Mouse (Mus musculus): ENCODE results near the gene Nepro. TPM values are rescaled to one million over a fixed set of nuclear protein-coding genes. Genes with fewer than 3 reads are reported as not detected.

Nepro gene
- 3.9 and 5.0 TPM in 2 replicates for polyA plus RNA-seq (2012; rRNA removed)

DNA sequence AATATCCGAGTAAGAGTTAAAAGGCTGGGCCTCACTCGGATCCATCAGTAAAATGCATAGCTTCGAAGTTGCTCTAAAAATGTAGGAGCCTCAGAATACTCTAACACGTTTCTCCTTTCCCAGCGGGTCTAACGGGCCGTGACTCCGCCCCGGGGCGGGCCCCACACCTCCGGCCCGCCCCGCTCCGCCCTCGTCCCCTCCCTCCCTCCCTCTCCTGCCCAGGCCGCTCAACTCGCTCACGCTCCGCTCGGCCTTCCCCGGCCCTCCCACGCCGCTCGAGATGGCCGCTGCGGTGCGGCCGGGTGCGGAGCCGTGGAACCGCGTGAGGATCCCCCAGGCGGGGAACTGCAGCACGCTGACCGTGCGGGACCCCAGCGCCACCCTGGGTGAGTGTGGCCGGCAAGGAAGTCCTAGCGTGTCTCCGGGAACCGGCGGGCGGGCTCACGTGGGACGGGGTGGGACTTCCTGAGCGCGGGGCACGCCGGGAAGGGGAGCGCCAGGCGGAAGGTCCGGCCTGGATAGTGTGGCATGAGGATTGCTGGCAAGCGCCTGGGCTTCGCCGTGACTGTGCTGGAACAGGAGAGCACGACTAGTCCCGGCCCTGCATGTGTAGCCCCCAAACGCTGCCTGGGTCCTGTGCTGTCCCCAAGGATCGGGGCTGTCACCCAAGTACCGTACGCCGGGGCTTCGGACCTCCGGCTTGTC, at the start of gene Nepro:
Gene Nepro, plus strand, starts transcription at position 219 of the 705 bp plus-strand sequence.
- peak; percentile 94 to 99 for DNase-seq
- under 1% methylated on average over 59 of the region's 64 CpGs for WGBS

DNA sequence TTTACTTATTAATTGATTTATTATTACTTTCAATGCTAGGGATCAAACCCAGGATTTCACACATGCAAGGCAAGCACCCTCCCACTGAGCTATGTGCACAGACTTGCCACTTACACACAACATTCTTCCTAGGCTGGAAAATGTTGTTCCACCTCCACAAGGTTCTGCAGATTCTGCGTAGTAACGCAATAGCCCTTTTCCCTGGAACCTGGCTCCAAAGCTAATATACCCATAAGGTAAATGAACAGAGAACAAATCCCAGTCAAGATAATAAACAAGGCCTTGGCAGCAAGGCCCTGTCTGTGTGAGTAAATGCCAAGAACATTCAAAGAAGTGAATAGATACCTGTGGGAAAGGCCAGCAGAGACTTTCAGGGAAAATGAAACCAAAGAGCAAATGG, 47.7 kb upstream of the Nepro start:
- H3K4me1 ChIP-seq (ENCODE audit: control insufficient read depth, insufficient read depth, low read length) = peaks cover 4% of the 10 kb centered on the region; the same call in 1 of the 2 replicates
- H3K4me3 ChIP-seq (replicated peaks; ENCODE audit: insufficient read depth, low read depth, low read length) = no peak overlapping the region
- H3K27me3 ChIP-seq (ENCODE audit: control insufficient read depth, insufficient read depth, low read length) = no peaks in the 10 kb centered on the region
- TF ChIP-seq POLR2A (IDR thresholded peaks at IDR 0.05; ENCODE audit: borderline replicate concordance, insufficient read depth, low read length) = no peak
- no peak for TF ChIP-seq CTCF (IDR thresholded peaks at IDR 0.05; ENCODE audit: borderline replicate concordance, insufficient read depth, low read depth, low read length)
- no peak overlapping the region for H3K27ac ChIP-seq (ENCODE audit: insufficient read depth, low read length)
- no peak for DNase-seq
- WGBS = 95% methylated on average over 2 of the region's 2 CpGs

More for the DNA sequence above, at the start of gene Nepro:
- peak within 1 kb of the TSS; percentile 93 for H3K27ac ChIP-seq (ENCODE audit: insufficient read depth, low read length)
- no peaks in the 10 kb centered on the region for H3K27me3 ChIP-seq (ENCODE audit: control insufficient read depth, insufficient read depth, low read length)
- H3K4me3 ChIP-seq (replicated peaks; ENCODE audit: insufficient read depth, low read depth, low read length) = peak within 1 kb of the TSS; percentile 80
- H3K4me1 ChIP-seq (ENCODE audit: control insufficient read depth, insufficient read depth, low read length) = peaks cover 2% of the 10 kb centered on the region; the same call in 1 of the 2 replicates
- TF ChIP-seq CTCF (IDR thresholded peaks at IDR 0.05; ENCODE audit: borderline replicate concordance, insufficient read depth, low read depth, low read length) (no peak), POLR2A (IDR thresholded peaks at IDR 0.05; ENCODE audit: borderline replicate concordance, insufficient read depth, low read length) (peak; percentile 76; the same call in 1 of the 2 replicates)

DNA sequence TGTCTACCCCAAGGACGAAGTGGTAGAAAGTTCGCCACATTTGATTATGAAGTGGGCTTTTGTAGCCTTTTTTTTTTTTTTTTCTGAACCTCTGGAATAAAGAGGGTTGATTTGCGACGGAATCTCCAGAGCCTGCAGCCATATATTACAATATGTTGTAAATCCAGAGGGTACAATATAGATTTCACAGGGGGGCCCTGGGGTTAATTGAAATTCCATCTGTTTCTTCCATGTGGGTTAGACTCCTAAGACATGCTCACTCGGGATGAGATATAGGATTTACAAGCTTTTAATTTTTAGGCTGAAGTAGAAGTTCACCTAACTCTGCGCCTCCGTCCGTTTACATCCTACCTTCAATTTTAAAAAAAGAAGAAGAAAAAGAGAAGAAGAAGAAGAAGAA, 45.0 kb upstream of the Nepro start:
- H3K27ac ChIP-seq (ENCODE audit: insufficient read depth, low read length) = no peak overlapping the region
- H3K27me3 ChIP-seq (ENCODE audit: control insufficient read depth, insufficient read depth, low read length) = no peaks in the 10 kb centered on the region
- H3K4me1 ChIP-seq (ENCODE audit: control insufficient read depth, insufficient read depth, low read length) = peaks cover 4% of the 10 kb centered on the region; the same call in 1 of the 2 replicates
- no peak for TF ChIP-seq CTCF (IDR thresholded peaks at IDR 0.05; ENCODE audit: borderline replicate concordance, insufficient read depth, low read depth, low read length)
- no peak for TF ChIP-seq POLR2A (IDR thresholded peaks at IDR 0.05; ENCODE audit: borderline replicate concordance, insufficient read depth, low read length)
- WGBS = 82% methylated on average over 8 of the region's 8 CpGs
- no peak overlapping the region for H3K4me3 ChIP-seq (replicated peaks; ENCODE audit: insufficient read depth, low read depth, low read length)
- DNase-seq = no peak

DNA sequence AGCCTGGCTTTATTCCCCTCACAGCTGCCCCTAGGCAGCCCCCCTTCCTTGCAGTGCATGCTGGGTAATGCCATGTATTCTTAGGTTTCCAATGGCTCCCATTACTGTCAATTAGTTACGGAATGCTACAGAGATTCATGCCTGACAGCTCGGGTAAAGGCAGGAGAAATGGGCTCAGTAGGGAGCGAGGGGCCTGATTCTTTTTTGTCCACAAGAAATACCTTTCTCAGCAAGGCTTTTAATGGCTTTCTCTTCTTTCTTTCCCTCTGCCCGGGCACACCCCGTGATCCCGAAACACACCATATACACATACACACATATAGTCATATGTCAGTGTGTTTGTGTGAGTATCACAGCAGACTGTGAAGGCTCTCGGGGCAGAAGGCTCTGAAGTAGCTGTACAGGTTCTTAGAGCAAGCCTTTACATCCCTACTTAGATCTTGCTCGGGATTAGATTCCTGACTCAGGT, 44.6 kb upstream of the Nepro start:
- Histone ChIP-seq H3K27ac (ENCODE audit: insufficient read depth, low read length) (no peak overlapping the region), H3K4me3 (replicated peaks; ENCODE audit: insufficient read depth, low read depth, low read length) (no peak overlapping the region)
- WGBS = 67% methylated on average over 8 of the region's 8 CpGs

DNA sequence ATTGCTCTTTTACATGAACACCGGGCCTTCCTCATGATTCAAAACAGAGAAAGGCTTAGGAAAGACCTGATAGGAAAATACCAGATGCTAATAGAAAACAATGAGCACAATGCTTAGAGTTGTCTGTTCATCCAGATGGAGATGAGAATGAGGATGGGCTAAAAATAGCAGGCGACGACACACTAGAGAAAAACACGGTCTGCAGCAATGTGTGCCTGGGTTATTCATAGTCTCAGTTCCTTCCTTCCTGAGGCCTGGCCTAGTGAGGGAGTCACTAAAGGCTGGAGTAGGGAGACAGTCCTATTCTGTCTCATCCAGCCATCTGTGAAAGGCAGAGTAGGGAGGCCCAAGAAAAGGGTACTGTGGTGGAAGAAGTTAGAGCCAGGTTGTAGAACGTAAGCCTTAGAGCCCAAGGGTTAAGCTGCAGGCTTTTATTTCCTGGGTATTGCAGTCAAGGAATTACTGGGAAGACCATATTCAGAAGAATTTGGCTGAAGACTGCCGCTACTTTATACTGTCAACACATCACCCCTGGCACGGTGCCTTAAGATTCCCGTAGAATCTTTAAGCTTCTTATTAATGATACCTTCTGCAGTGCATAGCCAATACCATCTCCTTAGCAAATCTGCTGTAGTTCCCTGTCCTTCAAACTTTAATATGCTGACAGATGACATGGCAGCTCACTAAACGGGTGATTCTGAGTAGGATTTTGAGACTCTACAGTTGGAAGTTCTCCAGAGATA, 43.2 kb upstream of the Nepro start:
- peak in 1 of 2 experiments; percentile 30 for DNase-seq
- Histone ChIP-seq H3K4me3 (replicated peaks; ENCODE audit: insufficient read depth, low read depth, low read length) (no peak overlapping the region), H3K27ac (ENCODE audit: insufficient read depth, low read length) (no peak overlapping the region), H3K4me1 (ENCODE audit: control insufficient read depth, insufficient read depth, low read length) (peaks cover 4% of the 10 kb centered on the region; the same call in 1 of the 2 replicates), H3K27me3 (ENCODE audit: control insufficient read depth, insufficient read depth, low read length) (no peaks in the 10 kb centered on the region)
- no peak for TF ChIP-seq CTCF (IDR thresholded peaks at IDR 0.05; ENCODE audit: borderline replicate concordance, insufficient read depth, low read depth, low read length)
- no peak for TF ChIP-seq POLR2A (IDR thresholded peaks at IDR 0.05; ENCODE audit: borderline replicate concordance, insufficient read depth, low read length)
- WGBS = 61% methylated on average over 9 of the region's 9 CpGs

More for the DNA sequence above, 44.6 kb upstream of the Nepro start:
- DNase-seq = no peak
- H3K4me1 ChIP-seq (ENCODE audit: control insufficient read depth, insufficient read depth, low read length) = peaks cover 4% of the 10 kb centered on the region; the same call in 1 of the 2 replicates
- no peaks in the 10 kb centered on the region for H3K27me3 ChIP-seq (ENCODE audit: control insufficient read depth, insufficient read depth, low read length)
- no peak for TF ChIP-seq POLR2A (IDR thresholded peaks at IDR 0.05; ENCODE audit: borderline replicate concordance, insufficient read depth, low read length)
- no peak for TF ChIP-seq CTCF (IDR thresholded peaks at IDR 0.05; ENCODE audit: borderline replicate concordance, insufficient read depth, low read depth, low read length)

DNA sequence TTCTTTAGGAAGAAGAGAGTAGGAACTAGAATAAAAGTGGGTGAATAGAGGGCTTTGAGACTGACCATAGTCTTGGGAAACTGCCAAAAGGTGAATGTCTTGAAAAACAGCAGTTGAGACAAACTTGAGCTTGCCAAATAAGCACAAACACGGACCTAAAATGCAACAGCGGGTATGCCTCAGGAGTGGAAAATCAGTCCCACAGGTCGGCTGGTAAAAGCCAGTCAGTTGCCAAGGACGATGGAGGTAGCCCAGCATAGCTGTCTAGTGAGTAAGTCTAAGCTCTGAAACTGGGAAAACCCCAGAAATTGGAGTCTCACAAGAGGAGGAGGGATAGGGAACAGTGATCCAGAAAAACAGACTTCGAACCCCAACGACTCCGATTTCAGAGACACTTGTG, 39.5 kb upstream of the Nepro start:
- no peak overlapping the region for H3K27ac ChIP-seq (ENCODE audit: insufficient read depth, low read length)
- TF ChIP-seq CTCF (IDR thresholded peaks at IDR 0.05; ENCODE audit: borderline replicate concordance, insufficient read depth, low read depth, low read length) = no peak
- TF ChIP-seq POLR2A (IDR thresholded peaks at IDR 0.05; ENCODE audit: borderline replicate concordance, insufficient read depth, low read length) = no peak

DNA sequence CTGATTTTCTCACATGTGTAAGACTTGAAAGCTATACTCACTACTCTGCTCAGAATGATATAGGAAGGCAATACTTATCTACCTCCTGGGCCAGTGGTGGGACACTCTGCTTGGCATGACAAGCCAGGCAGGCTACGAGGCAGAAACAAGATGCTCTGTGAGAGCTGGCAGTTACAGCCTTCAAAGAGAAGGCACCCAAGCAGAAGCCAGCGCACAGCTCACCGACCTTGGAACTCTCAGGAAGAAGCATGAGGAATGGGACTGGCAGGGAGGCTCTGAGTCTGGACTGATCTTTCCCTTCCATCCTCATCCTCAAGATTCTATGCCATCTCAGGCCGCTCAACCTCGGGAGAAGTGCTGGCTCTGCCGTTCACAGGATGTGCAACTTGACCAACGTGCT, 38.7 kb upstream of the Nepro start:
- no peak for DNase-seq
- H3K27me3 ChIP-seq (ENCODE audit: control insufficient read depth, insufficient read depth, low read length) = peaks cover 2% of the 10 kb centered on the region; the same call in 1 of the 2 replicates
- 72% methylated on average over 7 of the region's 7 CpGs for WGBS
- no peak overlapping the region for H3K4me3 ChIP-seq (replicated peaks; ENCODE audit: insufficient read depth, low read depth, low read length)
- H3K27ac ChIP-seq (ENCODE audit: insufficient read depth, low read length) = no peak overlapping the region
- peaks cover 4% of the 10 kb centered on the region; the same call in 1 of the 2 replicates for H3K4me1 ChIP-seq (ENCODE audit: control insufficient read depth, insufficient read depth, low read length)
- TF ChIP-seq POLR2A (IDR thresholded peaks at IDR 0.05; ENCODE audit: borderline replicate concordance, insufficient read depth, low read length) (no peak), CTCF (IDR thresholded peaks at IDR 0.05; ENCODE audit: borderline replicate concordance, insufficient read depth, low read depth, low read length) (no peak)

More for the DNA sequence above, 39.5 kb upstream of the Nepro start:
- Histone ChIP-seq H3K4me1 (ENCODE audit: control insufficient read depth, insufficient read depth, low read length) (peaks cover 4% of the 10 kb centered on the region; the same call in 1 of the 2 replicates), H3K27me3 (ENCODE audit: control insufficient read depth, insufficient read depth, low read length) (peaks cover 2% of the 10 kb centered on the region; the same call in 1 of the 2 replicates), H3K4me3 (replicated peaks; ENCODE audit: insufficient read depth, low read depth, low read length) (no peak overlapping the region)
- DNase-seq = no peak
- WGBS = 50% methylated on average over 7 of the region's 7 CpGs
